Mouse (Mus musculus): ENCODE results near the gene Klrg2. TPM values are rescaled to one million over a fixed set of nuclear protein-coding genes. Genes with fewer than 3 reads are reported as not detected.

Klrg2 gene
- polyA plus RNA-seq, 1 experiment from 2014 or later, result 0.28 TPM

DNA sequence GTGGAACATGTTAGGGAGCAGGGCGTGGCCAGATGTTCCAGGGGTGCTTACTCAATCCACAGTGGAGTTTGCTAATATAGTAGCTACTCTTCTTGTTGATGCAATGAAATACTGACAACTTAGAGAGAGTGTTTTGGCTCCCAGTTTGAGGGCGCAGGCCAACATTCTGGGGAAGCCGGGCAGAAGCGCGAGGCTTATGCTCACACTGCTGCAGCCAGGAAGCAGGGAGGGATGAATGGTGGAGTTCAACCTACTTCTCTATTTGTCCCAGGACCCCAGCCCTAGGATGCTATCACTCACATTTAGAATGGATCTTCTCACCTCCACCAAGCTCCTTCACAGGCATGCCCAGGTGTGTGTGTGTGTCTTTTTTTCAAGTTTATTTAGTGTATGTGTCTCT lies 11.0 kb downstream of the Klrg2 start:
- Histone ChIP-seq H3K9ac (no peak overlapping the region), H3K4me3 (no peak overlapping the region)
- no peak for ATAC-seq (ENCODE audit: low FRiP score)

DNA sequence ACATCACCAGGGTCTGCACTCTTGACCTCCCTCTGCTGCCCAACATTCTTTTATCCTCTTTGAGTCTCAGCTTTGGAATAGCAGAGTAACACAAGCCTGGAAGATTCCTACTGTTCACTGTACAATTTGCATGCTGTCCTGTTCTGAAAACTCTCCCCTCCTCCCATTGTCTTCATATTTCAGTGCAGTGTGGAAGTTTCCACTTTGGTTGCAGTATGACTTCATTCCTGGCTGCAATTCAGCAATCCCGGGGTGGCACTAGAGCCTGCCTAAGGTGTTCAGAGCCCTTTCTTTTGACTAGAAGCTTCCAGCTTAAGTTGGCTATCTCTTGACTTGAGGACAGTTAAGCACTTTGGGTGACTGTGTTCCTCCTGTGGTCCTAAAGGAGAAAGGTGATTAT lies 12.6 kb downstream of the Klrg2 start:
- Histone ChIP-seq H3K4me1 (no peaks in the 10 kb centered on the region), H3K9me3 (replicated peaks) (no peaks in the 10 kb centered on the region), H3K27ac (no peak overlapping the region), H3K4me3 (no peak overlapping the region), H3K27me3 (no peaks in the 10 kb centered on the region), H3K36me3 (peaks cover 16% of the 10 kb centered on the region), H3K4me2 (replicated peaks) (no peak overlapping the region), H3K9ac (no peak overlapping the region)
- no peak for ATAC-seq (ENCODE audit: low FRiP score)
- 88% methylated on average over 1 of the region's 1 CpGs for WGBS

More for the DNA sequence above, 11.0 kb downstream of the Klrg2 start:
- Histone ChIP-seq H3K36me3 (peaks cover 9% of the 10 kb centered on the region; the same call in 1 of the 2 replicates), H3K27ac (no peak overlapping the region), H3K27me3 (no peaks in the 10 kb centered on the region), H3K9me3 (replicated peaks) (no peaks in the 10 kb centered on the region), H3K4me1 (no peaks in the 10 kb centered on the region), H3K4me2 (replicated peaks) (no peak overlapping the region)
- WGBS, result 93% methylated on average over 5 of the region's 5 CpGs

GRCm38 (mm10) chr6:38623457-38623856 lies 13.6 kb downstream of the Klrg2 start:
- Histone ChIP-seq H3K36me3 (peaks cover 22% of the 10 kb centered on the region), H3K9ac (no peak overlapping the region), H3K27me3 (no peaks in the 10 kb centered on the region), H3K4me1 (no peaks in the 10 kb centered on the region), H3K9me3 (replicated peaks) (no peaks in the 10 kb centered on the region), H3K27ac (no peak overlapping the region), H3K4me2 (replicated peaks) (no peak overlapping the region), H3K4me3 (no peak overlapping the region)
- no peak for ATAC-seq (ENCODE audit: low FRiP score)
- 91% methylated on average over 2 of the region's 2 CpGs for WGBS

DNA sequence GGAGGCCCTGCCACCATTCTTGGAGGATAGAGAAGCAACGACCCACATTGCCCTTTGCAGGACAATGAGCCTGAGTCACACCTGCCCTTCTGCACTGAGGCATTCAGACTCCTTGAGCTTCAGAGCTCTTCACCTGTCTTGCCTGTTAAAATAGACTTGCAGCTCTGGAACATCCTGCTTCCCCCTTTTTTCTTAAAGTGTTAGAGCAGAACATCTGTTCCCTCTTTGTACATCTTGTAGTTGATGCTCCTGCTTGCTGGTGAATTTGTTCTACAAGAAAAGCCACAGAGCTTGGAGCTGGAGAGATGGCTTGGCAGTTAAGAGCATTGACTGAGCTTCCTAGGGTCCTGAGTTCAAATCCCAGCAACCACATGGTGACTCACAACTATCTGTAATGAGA lies 14.6 kb downstream of the Klrg2 start:
- ATAC-seq (ENCODE audit: low FRiP score), result no peak
- no peaks in the 10 kb centered on the region for H3K27me3 ChIP-seq
- 95% methylated on average over 1 of the region's 1 CpGs for WGBS
- 0 out of 2 replicates have a peak, but pooled peaks cover 5% of the 10 kb centered on the region for H3K9me3 ChIP-seq (replicated peaks)
- no peak overlapping the region for H3K9ac ChIP-seq
- peaks cover 26% of the 10 kb centered on the region for H3K36me3 ChIP-seq
- H3K27ac ChIP-seq, result no peak overlapping the region
- no peak overlapping the region for H3K4me3 ChIP-seq
- no peaks in the 10 kb centered on the region for H3K4me1 ChIP-seq
- no peak overlapping the region for H3K4me2 ChIP-seq (replicated peaks)

GRCm38 (mm10) chr6:38609892-38610291 lies 27.1 kb downstream of the Klrg2 start:
- Histone ChIP-seq H3K4me3 (no peak overlapping the region), H3K4me1 (no peaks in the 10 kb centered on the region), H3K4me2 (replicated peaks) (no peak overlapping the region), H3K27me3 (no peaks in the 10 kb centered on the region), H3K27ac (no peak overlapping the region), H3K9ac (no peak overlapping the region), H3K9me3 (replicated peaks) (no peaks in the 10 kb centered on the region), H3K36me3 (peaks cover 39% of the 10 kb centered on the region)
- 84% methylated on average over 2 of the region's 2 CpGs for WGBS
- ATAC-seq (ENCODE audit: low FRiP score), result no peak

DNA sequence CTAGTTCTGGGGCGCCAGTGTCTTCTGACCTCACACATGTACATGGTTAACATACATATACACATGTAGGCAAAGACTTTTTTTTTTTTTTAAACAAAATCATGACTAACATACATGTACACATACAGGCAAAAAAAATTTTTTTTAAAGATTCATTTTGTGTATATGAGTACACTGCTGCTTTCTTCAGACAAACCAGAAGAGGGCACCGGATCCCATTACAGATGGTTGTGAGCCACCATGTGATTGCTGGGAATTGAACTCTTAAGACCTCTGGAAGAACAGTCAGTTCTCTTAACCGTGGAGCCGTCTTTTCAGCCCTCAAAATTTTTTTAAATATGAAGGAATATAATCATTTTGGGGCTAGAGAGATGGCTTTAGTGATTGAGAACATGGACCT lies 39.6 kb downstream of the Klrg2 start:
- no peak overlapping the region for H3K27ac ChIP-seq
- WGBS, result 87% methylated on average over 4 of the region's 4 CpGs
- no peaks in the 10 kb centered on the region for H3K9me3 ChIP-seq (replicated peaks)
- no peak for ATAC-seq (ENCODE audit: low FRiP score)
- H3K27me3 ChIP-seq, result no peaks in the 10 kb centered on the region
- no peaks in the 10 kb centered on the region for H3K4me1 ChIP-seq
- no peak overlapping the region for H3K9ac ChIP-seq
- no peak overlapping the region for H3K4me2 ChIP-seq (replicated peaks)
- no peak overlapping the region for H3K4me3 ChIP-seq
- peaks cover 50% of the 10 kb centered on the region for H3K36me3 ChIP-seq

DNA sequence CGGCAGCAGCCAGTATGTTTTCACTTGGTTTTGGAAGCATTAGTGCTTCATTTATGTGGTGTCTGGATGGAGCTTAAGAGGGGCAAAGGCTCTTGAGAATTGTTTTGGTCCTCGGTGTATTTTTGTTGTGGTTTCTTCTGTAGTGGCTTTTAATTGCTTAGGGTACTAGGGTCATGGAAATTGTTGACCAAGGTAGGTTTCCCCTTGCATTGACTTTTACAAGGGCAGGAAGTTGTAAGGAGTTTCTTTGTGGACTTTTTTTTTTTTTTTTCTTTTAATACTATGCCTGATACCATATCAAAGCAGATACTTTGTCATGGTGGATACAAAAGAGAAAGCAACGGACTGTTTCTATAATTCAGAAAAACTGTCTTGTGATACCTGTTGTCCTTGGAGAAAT lies 55.3 kb downstream of the Klrg2 start:
- 94% methylated on average over 3 of the region's 3 CpGs for WGBS
- Histone ChIP-seq H3K4me2 (replicated peaks) (no peak overlapping the region), H3K27ac (no peak overlapping the region), H3K4me1 (no peaks in the 10 kb centered on the region), H3K9me3 (replicated peaks) (no peaks in the 10 kb centered on the region), H3K4me3 (no peak overlapping the region), H3K9ac (no peak overlapping the region), H3K36me3 (peaks cover 33% of the 10 kb centered on the region), H3K27me3 (no peaks in the 10 kb centered on the region)
- ATAC-seq (ENCODE audit: low FRiP score), result no peak

DNA sequence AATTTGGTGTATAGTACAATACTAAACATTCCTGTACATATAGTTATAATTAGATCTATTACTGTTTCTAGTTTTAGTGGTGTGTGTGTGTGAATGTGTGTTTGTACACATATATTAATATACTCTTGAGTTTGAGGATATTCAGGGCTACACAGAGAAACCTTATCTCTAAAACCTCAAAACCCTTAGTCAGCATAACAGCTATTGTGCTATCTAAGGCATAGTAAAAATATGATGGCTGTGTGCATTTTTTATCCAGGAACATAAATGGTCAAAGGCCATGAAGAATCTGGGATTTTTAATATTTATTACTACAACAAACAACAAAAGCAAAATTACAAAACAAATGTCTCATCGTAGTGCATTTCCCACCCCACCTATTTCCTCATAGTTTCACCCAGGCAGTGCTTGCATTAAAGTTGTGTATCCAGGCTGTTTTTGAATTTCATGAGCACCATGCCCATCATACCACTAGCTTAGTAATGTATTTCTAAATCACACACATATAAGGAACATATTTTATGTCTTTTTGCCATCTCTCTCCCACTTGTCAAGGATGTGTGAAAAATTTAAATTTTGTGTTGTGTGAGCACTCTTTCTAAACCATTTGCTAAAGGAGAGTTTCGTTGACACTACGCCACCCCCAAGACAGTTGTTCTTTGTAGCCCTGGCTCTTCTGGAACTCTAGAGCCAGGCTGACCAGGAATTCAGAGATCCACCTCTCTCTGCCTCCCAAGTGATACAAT lies 56.8 kb downstream of the Klrg2 start:
- Histone ChIP-seq H3K9me3 (replicated peaks) (no peaks in the 10 kb centered on the region), H3K36me3 (peaks cover 22% of the 10 kb centered on the region), H3K4me3 (no peak overlapping the region), H3K4me1 (no peaks in the 10 kb centered on the region), H3K27ac (no peak overlapping the region), H3K9ac (no peak overlapping the region), H3K4me2 (replicated peaks) (no peak overlapping the region), H3K27me3 (no peaks in the 10 kb centered on the region)
- ATAC-seq (ENCODE audit: low FRiP score), result no peak
- 100% methylated on average over 3 of the region's 3 CpGs for WGBS

- Histone ChIP-seq H3K27me3 (no peaks in the 10 kb centered on the region), H3K36me3 (peaks cover 24% of the 10 kb centered on the region), H3K9me3 (replicated peaks) (no peaks in the 10 kb centered on the region), H3K4me3 (no peak overlapping the region), H3K4me2 (replicated peaks) (no peak overlapping the region), H3K27ac (no peak overlapping the region), H3K4me1 (no peaks in the 10 kb centered on the region), H3K9ac (no peak overlapping the region)
- 99% methylated on average over 2 of the region's 2 CpGs for WGBS
- ATAC-seq (ENCODE audit: low FRiP score), result no peak
Observed at GRCm38 (mm10) chr6:38576096-38576495, 60.9 kb downstream of the Klrg2 start.

Other genes starting within 250 kb of the Klrg2 start
- gene Ubn2, start 203.3 kb downstream of the Klrg2 start, polyA plus RNA-seq (2016; fragmentation: Nextera tagmentation; extraction: Ambion mirVana), result 28.0 and 29.8 TPM in 2 replicates
- 100 and 122 TPM in 2 replicates for gene Fmc1, start 103.7 kb downstream of the Klrg2 start, polyA plus RNA-seq (2016; fragmentation: Nextera tagmentation; extraction: Ambion mirVana)
- 48.6 and 49.3 TPM in 2 replicates for gene Luc7l2, start 85.9 kb downstream of the Klrg2 start, polyA plus RNA-seq (2016; fragmentation: Nextera tagmentation; extraction: Ambion mirVana)
- 4.1 and 4.8 TPM in 2 replicates for gene Clec2l, start 25.8 kb upstream of the Klrg2 start, polyA plus RNA-seq (2016; fragmentation: Nextera tagmentation; extraction: Ambion mirVana)
- 1.7 and 1.8 TPM in 2 replicates for gene Tbxas1, start 238.2 kb upstream of the Klrg2 start, polyA plus RNA-seq (2016; fragmentation: Nextera tagmentation; extraction: Ambion mirVana)
- 32.4 and 37.5 TPM in 2 replicates for gene Hipk2, start 238.9 kb upstream of the Klrg2 start, polyA plus RNA-seq (2016; fragmentation: Nextera tagmentation; extraction: Ambion mirVana)